Mouse (Mus musculus): ENCODE measurements at regions not wholly inside any gene's neighbourhood (a gene's known extent, or its start where the extent isn't known, plus 50 kb on each side); places are given as distances from the start of the nearest gene placed in this dataset.

DNA sequence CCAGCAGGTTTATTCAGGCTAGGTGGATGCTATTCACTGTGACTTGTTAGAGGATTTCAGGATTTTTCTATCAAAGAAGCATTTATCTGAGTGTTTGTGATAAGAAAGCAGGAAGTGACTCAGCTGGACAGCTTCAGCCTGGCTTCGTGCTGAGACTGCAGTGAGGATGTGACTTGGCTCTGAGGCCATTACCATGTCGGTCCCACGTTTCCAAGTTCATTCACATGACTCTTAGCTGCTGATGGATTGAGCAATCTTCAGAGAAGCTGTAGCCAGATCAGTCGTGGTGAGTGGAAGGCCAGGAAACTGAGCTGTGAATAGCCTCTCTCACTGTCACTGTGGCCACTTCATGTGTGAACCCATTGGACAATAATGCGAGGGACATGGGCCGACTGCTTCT is 177.9 kb downstream of the Gm21750 start:
- no peaks in the 10 kb centered on the region for H3K27me3 ChIP-seq (ENCODE audit: control insufficient read depth, insufficient read depth, low read length)
- H3K4me1 ChIP-seq (ENCODE audit: control insufficient read depth, insufficient read depth, low read length), result no peaks in the 10 kb centered on the region
- H3K4me3 ChIP-seq (ENCODE audit: control insufficient read depth, low read depth, low read length), result no peak overlapping the region
- no peak for TF ChIP-seq POLR2A (IDR thresholded peaks at IDR 0.05; ENCODE audit: control insufficient read depth, low read depth, low read length)
- TF ChIP-seq CTCF (IDR thresholded peaks at IDR 0.05; ENCODE audit: control insufficient read depth, insufficient read depth, insufficient replicate concordance, low read depth, low read length), result no peak
- no peaks in the 10 kb centered on the region for H3K36me3 ChIP-seq (ENCODE audit: control insufficient read depth, insufficient read depth, low read length)
- H3K27ac ChIP-seq (ENCODE audit: control insufficient read depth, insufficient read depth, low read depth, low read length), result no peak overlapping the region

GRCm38 (mm10) chr14:73861782-73862181 is 200.8 kb downstream of the Gm21750 start:
- Histone ChIP-seq H3K27me3 (ENCODE audit: control insufficient read depth, insufficient read depth, low read length) (no peaks in the 10 kb centered on the region), H3K27ac (ENCODE audit: control insufficient read depth, insufficient read depth, low read depth, low read length) (no peak overlapping the region), H3K36me3 (ENCODE audit: control insufficient read depth, insufficient read depth, low read length) (no peaks in the 10 kb centered on the region), H3K4me1 (ENCODE audit: control insufficient read depth, insufficient read depth, low read length) (no peaks in the 10 kb centered on the region), H3K4me3 (ENCODE audit: control insufficient read depth, low read depth, low read length) (no peak overlapping the region)
- no peak for TF ChIP-seq CTCF (IDR thresholded peaks at IDR 0.05; ENCODE audit: control insufficient read depth, insufficient read depth, insufficient replicate concordance, low read depth, low read length)
- TF ChIP-seq POLR2A (IDR thresholded peaks at IDR 0.05; ENCODE audit: control insufficient read depth, low read depth, low read length), result no peak

GRCm38 (mm10) chr14:73874337-73874736 is 213.3 kb downstream of the Gm21750 start:
- TF ChIP-seq POLR2A (IDR thresholded peaks at IDR 0.05; ENCODE audit: control insufficient read depth, low read depth, low read length) (no peak), CTCF (IDR thresholded peaks at IDR 0.05; ENCODE audit: control insufficient read depth, insufficient read depth, insufficient replicate concordance, low read depth, low read length) (no peak)
- Histone ChIP-seq H3K4me1 (ENCODE audit: control insufficient read depth, insufficient read depth, low read length) (no peaks in the 10 kb centered on the region), H3K4me3 (ENCODE audit: control insufficient read depth, low read depth, low read length) (no peak overlapping the region), H3K36me3 (ENCODE audit: control insufficient read depth, insufficient read depth, low read length) (no peaks in the 10 kb centered on the region), H3K27me3 (ENCODE audit: control insufficient read depth, insufficient read depth, low read length) (no peaks in the 10 kb centered on the region), H3K27ac (ENCODE audit: control insufficient read depth, insufficient read depth, low read depth, low read length) (no peak overlapping the region)

GRCm38 (mm10) chr14:73875916-73876315 is 214.9 kb downstream of the Gm21750 start:
- H3K4me1 ChIP-seq (ENCODE audit: control insufficient read depth, insufficient read depth, low read length), result no peaks in the 10 kb centered on the region
- H3K27me3 ChIP-seq (ENCODE audit: control insufficient read depth, insufficient read depth, low read length), result no peaks in the 10 kb centered on the region
- H3K27ac ChIP-seq (ENCODE audit: control insufficient read depth, insufficient read depth, low read depth, low read length), result no peak overlapping the region
- TF ChIP-seq POLR2A (IDR thresholded peaks at IDR 0.05; ENCODE audit: control insufficient read depth, low read depth, low read length), result no peak
- TF ChIP-seq CTCF (IDR thresholded peaks at IDR 0.05; ENCODE audit: control insufficient read depth, insufficient read depth, insufficient replicate concordance, low read depth, low read length), result no peak
- no peaks in the 10 kb centered on the region for H3K36me3 ChIP-seq (ENCODE audit: control insufficient read depth, insufficient read depth, low read length)
- no peak overlapping the region for H3K4me3 ChIP-seq (ENCODE audit: control insufficient read depth, low read depth, low read length)

GRCm38 (mm10) chr14:73878267-73878666 is 217.2 kb downstream of the Gm21750 start:
- Histone ChIP-seq H3K27ac (ENCODE audit: control insufficient read depth, insufficient read depth, low read depth, low read length) (no peak overlapping the region), H3K36me3 (ENCODE audit: control insufficient read depth, insufficient read depth, low read length) (no peaks in the 10 kb centered on the region), H3K4me1 (ENCODE audit: control insufficient read depth, insufficient read depth, low read length) (no peaks in the 10 kb centered on the region), H3K4me3 (ENCODE audit: control insufficient read depth, low read depth, low read length) (no peak overlapping the region), H3K27me3 (ENCODE audit: control insufficient read depth, insufficient read depth, low read length) (no peaks in the 10 kb centered on the region)
- TF ChIP-seq CTCF (IDR thresholded peaks at IDR 0.05; ENCODE audit: control insufficient read depth, insufficient read depth, insufficient replicate concordance, low read depth, low read length) (no peak), POLR2A (IDR thresholded peaks at IDR 0.05; ENCODE audit: control insufficient read depth, low read depth, low read length) (no peak)

GRCm38 (mm10) chr14:73878866-73879419 is 217.9 kb downstream of the Gm21750 start:
- Histone ChIP-seq H3K27ac (ENCODE audit: control insufficient read depth, insufficient read depth, low read depth, low read length) (no peak overlapping the region), H3K36me3 (ENCODE audit: control insufficient read depth, insufficient read depth, low read length) (no peaks in the 10 kb centered on the region), H3K4me1 (ENCODE audit: control insufficient read depth, insufficient read depth, low read length) (no peaks in the 10 kb centered on the region), H3K4me3 (ENCODE audit: control insufficient read depth, low read depth, low read length) (no peak overlapping the region), H3K27me3 (ENCODE audit: control insufficient read depth, insufficient read depth, low read length) (no peaks in the 10 kb centered on the region)
- no peak for TF ChIP-seq CTCF (IDR thresholded peaks at IDR 0.05; ENCODE audit: control insufficient read depth, insufficient read depth, insufficient replicate concordance, low read depth, low read length)
- no peak for TF ChIP-seq POLR2A (IDR thresholded peaks at IDR 0.05; ENCODE audit: control insufficient read depth, low read depth, low read length)

DNA sequence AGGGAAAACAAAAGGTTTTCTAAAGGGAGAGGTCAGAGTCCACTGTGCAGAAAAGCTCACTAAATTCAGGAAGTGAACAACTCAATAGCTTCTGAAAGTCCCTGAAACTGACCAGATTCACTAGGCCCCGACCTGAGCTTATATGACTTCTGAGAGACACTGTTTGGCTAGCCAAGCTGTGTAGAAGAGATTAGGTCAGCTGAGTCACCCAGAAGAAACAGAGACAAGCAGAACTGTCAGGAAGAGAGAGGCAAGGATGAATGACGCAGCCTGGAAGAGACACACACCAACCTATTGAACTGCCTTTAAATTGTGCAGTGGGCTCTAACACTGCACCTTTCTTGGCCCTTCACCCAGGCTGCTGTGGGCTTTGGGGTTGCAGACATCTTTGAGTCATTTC is 230.4 kb downstream of the Gm21750 start:
- H3K27me3 ChIP-seq (ENCODE audit: control insufficient read depth, insufficient read depth, low read length), result no peaks in the 10 kb centered on the region
- TF ChIP-seq CTCF (IDR thresholded peaks at IDR 0.05; ENCODE audit: control insufficient read depth, insufficient read depth, insufficient replicate concordance, low read depth, low read length) (no peak), POLR2A (IDR thresholded peaks at IDR 0.05; ENCODE audit: control insufficient read depth, low read depth, low read length) (no peak)
- H3K27ac ChIP-seq (ENCODE audit: control insufficient read depth, insufficient read depth, low read depth, low read length), result no peak overlapping the region
- H3K4me1 ChIP-seq (ENCODE audit: control insufficient read depth, insufficient read depth, low read length), result no peaks in the 10 kb centered on the region
- no peaks in the 10 kb centered on the region for H3K36me3 ChIP-seq (ENCODE audit: control insufficient read depth, insufficient read depth, low read length)
- H3K4me3 ChIP-seq (ENCODE audit: control insufficient read depth, low read depth, low read length), result no peak overlapping the region

GRCm38 (mm10) chr14:73894844-73895243 is 233.8 kb downstream of the Gm21750 start:
- Histone ChIP-seq H3K4me3 (ENCODE audit: control insufficient read depth, low read depth, low read length) (no peak overlapping the region), H3K4me1 (ENCODE audit: control insufficient read depth, insufficient read depth, low read length) (no peaks in the 10 kb centered on the region), H3K36me3 (ENCODE audit: control insufficient read depth, insufficient read depth, low read length) (no peaks in the 10 kb centered on the region), H3K27me3 (ENCODE audit: control insufficient read depth, insufficient read depth, low read length) (no peaks in the 10 kb centered on the region), H3K27ac (ENCODE audit: control insufficient read depth, insufficient read depth, low read depth, low read length) (no peak overlapping the region)
- TF ChIP-seq POLR2A (IDR thresholded peaks at IDR 0.05; ENCODE audit: control insufficient read depth, low read depth, low read length), result no peak
- TF ChIP-seq CTCF (IDR thresholded peaks at IDR 0.05; ENCODE audit: control insufficient read depth, insufficient read depth, insufficient replicate concordance, low read depth, low read length), result no peak
